Mouse (Mus musculus): Measurements from ENCODE around the gene Arhgef6. TPM values are rescaled to one million over a fixed set of nuclear protein-coding genes. Genes with fewer than 3 reads are reported as not detected.

The Arhgef6 gene
- 100 to 1,000 TPM in 1 of 2 experiments, 10 to 100 TPM in 1; 98.5 to 127 TPM for polyA plus RNA-seq (2017; shearing (Covaris generic))

DNA sequence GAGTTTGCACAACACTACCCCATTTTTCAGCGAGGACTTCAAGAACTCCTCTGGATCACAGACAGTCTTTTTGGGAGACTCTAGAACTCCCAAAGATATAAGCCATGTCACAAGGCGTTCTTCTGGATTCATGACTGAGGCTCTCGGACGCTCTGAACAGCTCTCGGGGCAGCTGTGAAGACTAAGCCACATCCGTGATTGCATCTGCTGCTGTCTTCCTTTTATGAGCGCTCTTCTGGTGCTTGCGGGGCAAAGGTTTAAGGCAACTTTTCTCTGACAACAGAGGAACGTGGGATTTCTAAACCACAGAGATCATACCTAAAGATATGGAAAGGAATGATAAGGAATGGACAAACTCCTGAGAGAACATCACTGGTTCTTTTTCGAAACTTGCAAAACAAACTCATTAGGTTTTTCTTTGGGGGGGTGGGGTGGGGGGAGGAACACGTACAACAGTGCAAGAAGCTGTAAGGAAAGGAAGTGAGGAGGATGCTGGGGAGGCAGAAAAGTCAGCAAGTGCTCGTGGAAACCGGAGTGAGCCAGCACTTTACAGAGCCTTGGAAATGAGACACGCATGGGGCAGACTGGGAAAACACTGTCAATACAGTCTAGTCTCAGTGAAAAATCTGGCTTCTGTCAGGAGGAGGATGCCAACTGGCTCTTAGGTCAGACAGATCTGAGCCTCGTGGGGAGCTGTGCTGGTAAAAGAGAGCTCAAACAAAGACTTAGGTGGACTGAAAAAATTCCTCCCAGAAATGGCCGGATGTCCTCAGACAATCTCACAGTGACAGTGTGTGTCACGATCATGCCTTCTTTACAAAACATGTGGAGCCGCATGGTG is at the start of gene Arhgef6:
Arhgef6 (minus strand) TSS at position 359 of the 841 bp plus-strand sequence.

DNA sequence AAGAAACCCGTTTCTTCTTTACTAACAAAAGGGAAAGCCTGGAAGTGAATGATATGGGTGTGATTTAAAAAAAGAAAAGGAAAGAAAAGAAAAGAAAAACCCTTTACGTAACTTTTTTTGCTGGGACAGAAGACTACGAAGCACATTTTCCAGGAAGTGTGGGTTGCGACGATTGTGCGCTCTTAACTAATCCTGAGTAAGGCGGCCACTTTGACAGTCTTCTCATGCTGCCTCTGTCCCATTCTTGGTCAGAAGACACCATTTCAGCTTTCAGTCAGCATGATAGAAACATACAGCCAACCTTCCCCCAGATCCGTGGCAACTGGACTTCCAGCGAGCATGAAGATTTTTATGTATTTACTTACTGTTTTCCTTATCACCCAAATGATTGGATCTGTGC is 126.7 kb downstream of the Arhgef6 start, which contains the start of gene Cd40lg:
Cd40lg (plus strand) TSS at position 268 of the 400 bp plus-strand sequence.

Other genes with a start within 250 kb of the Arhgef6 start
- 10 to 100 TPM; 37.0 to 79.0 TPM for gene Cd40lg, start 126.6 kb downstream of the Arhgef6 start, polyA plus RNA-seq (2017; shearing (Covaris generic))
- gene Rbmx, start 54.3 kb upstream of the Arhgef6 start, polyA plus RNA-seq (2017; shearing (Covaris generic)), result 10 to 100 TPM; 56.4 to 67.0 TPM
- not detected for gene Gm364, start 70.4 kb upstream of the Arhgef6 start, polyA plus RNA-seq (2017; shearing (Covaris generic))
- gene Gpr101, start 165.0 kb upstream of the Arhgef6 start, polyA plus RNA-seq (2017; shearing (Covaris generic)), result not detected